Mouse (Mus musculus) forebrain, embryonic 14.5 days (tissue): ENCODE results near the gene Kif21b. TPM values are rescaled to one million over a fixed set of nuclear protein-coding genes. Genes with fewer than 3 reads are reported as not detected.

Experiments used
- ATAC-seq: fragments of 200-750 bp; cut with Nextera tagmentation; 2 replicates; pipeline ENCODE4 v1.8.0; 2017; ENCODE audit warnings: mild to moderate bottlenecking, moderate library complexity
- DNase-seq: peaks from one replicate; pipeline ENCODE4 v3.0.0-alpha.2; 2015; ENCODE audit warnings: low spot score
- H3K27ac ChIP-seq: fragments of 300-500 bp; sonication (generic); 2 replicates; pipeline ENCODE4 v1.5.1; 2014; ENCODE audit warnings: low read depth, mild to moderate bottlenecking, control low read depth, low read length, moderate library complexity
- H3K27me3 ChIP-seq: fragments of 300-500 bp; sonication (generic); replicated peaks from 2 replicates; pipeline ENCODE4 v1.6.1; 2014; ENCODE audit warnings: low read length, control low read depth, mixed read lengths; ENCODE audit not compliant: control insufficient read depth, insufficient read depth
- H3K36me3 ChIP-seq: fragments of 300-500 bp; sonication (generic); 2 replicates; pipeline ENCODE4 v1.6.1; 2014; ENCODE audit warnings: low read length, control low read depth; ENCODE audit not compliant: control insufficient read depth, insufficient read depth
- H3K4me1 ChIP-seq: fragments of 300-500 bp; sonication (generic); 2 replicates; pipeline ENCODE4 v1.6.1; 2014; ENCODE audit warnings: antibody characterized with exemption, low read length, control low read depth; ENCODE audit not compliant: control insufficient read depth, insufficient read depth
- H3K4me2 ChIP-seq: fragments of 300-500 bp; sonication (generic); 2 replicates; pipeline ENCODE4 v1.6.1; 2014; ENCODE audit warnings: mild to moderate bottlenecking, control low read depth, low read length
- H3K4me3 ChIP-seq: fragments of 300-500 bp; sonication (generic); 2 replicates; pipeline ENCODE4 v1.5.1; 2014; ENCODE audit warnings: low read depth, low read length, control low read depth
- H3K9ac ChIP-seq: fragments of 300-500 bp; sonication (generic); 2 replicates; pipeline ENCODE4 v1.6.1; 2014; ENCODE audit warnings: mild to moderate bottlenecking, low read length, control low read depth, moderate library complexity
- H3K9me3 ChIP-seq: fragments of 300-500 bp; sonication (generic); replicated peaks from 2 replicates; pipeline ENCODE4 v1.6.1; 2016; ENCODE audit warnings: low read length, control low read depth, mixed read lengths; ENCODE audit not compliant: control insufficient read depth
- WGBS: fragments of 180-500 bp; shearing (Covaris S2); extraction: QIAGEN DNeasy Blood & Tissue Kit; methylation state at CpG from one replicate; pipeline ENCODE4 v1.1.7; 2014; 5-methylcytosine and 5-hydroxymethylcytosine counted together
- polyA plus RNA-seq: library from polyadenylated mRNA; unstranded; fragments of >200 nt; fragmentation: Nextera tagmentation; extraction: Ambion mirVana; gene quantifications from 2 replicates; pipeline ENCODE4 v1.2.1, GENCODE M21; 2014

Kif21b gene
- polyA plus RNA-seq, 1 experiment from 2014 or later: 52.4 TPM

GRCm38 (mm10) chr1:136177085-136177484 is 45.9 kb downstream of the Kif21b start:
- no peak overlapping the region for H3K27ac ChIP-seq
- 75% methylated on average over 2 of the region's 2 CpGs for whole genome bisulfite sequencing
- H3K4me1 ChIP-seq: no peaks in the 10 kb centered on the region
- H3K9ac ChIP-seq: no peak overlapping the region
- no peak overlapping the region for H3K4me2 ChIP-seq
- DNase-seq (no peak), ATAC-seq (no peak)
- H3K27me3 ChIP-seq: no peaks in the 10 kb centered on the region
- no peaks in the 10 kb centered on the region for H3K9me3 ChIP-seq
- no peak overlapping the region for H3K4me3 ChIP-seq
- peaks cover 62% of the 10 kb centered on the region for H3K36me3 ChIP-seq

GRCm38 (mm10) chr1:136178741-136179140 is 47.6 kb downstream of the Kif21b start:
- H3K36me3 ChIP-seq: peaks cover 45% of the 10 kb centered on the region
- 83% methylated on average over 6 of the region's 6 CpGs for WGBS
- no peak overlapping the region for H3K4me3 ChIP-seq
- no peaks in the 10 kb centered on the region for H3K9me3 ChIP-seq
- no peak overlapping the region for H3K9ac ChIP-seq
- H3K4me1 ChIP-seq: no peaks in the 10 kb centered on the region
- ATAC-seq (no peak), DNase-seq (no peak)
- no peak overlapping the region for H3K4me2 ChIP-seq
- no peak overlapping the region for H3K27ac ChIP-seq
- no peaks in the 10 kb centered on the region for H3K27me3 ChIP-seq

- WGBS: 67% methylated on average over 2 of the region's 2 CpGs
- peak; percentile 38; the same call in 1 of the 2 replicates for ATAC-seq
- peak; percentile 37 for DNase-seq
Observed at GRCm38 (mm10) chr1:136179511-136180001, 48.4 kb downstream of the Kif21b start.

GRCm38 (mm10) chr1:136190033-136190432 is 58.8 kb downstream of the Kif21b start:
- Histone ChIP-seq H3K27me3 (no peaks in the 10 kb centered on the region), H3K4me1 (no peaks in the 10 kb centered on the region), H3K36me3 (no peaks in the 10 kb centered on the region), H3K4me2 (no peak overlapping the region), H3K4me3 (no peak overlapping the region), H3K9me3 (no peaks in the 10 kb centered on the region), H3K9ac (no peak overlapping the region), H3K27ac (no peak overlapping the region)
- ATAC-seq (no peak), DNase-seq (no peak)
- 89% methylated on average over 5 of the region's 5 CpGs for WGBS

More at GRCm38 (mm10) chr1:136179511-136180001, 48.4 kb downstream of the Kif21b start:
- no peak overlapping the region for H3K4me2 ChIP-seq
- H3K36me3 ChIP-seq: peaks cover 37% of the 10 kb centered on the region
- H3K27ac ChIP-seq: peak overlapping the region; percentile 9; the same call in 1 of the 2 replicates
- no peaks in the 10 kb centered on the region for H3K9me3 ChIP-seq
- H3K9ac ChIP-seq: no peak overlapping the region
- H3K27me3 ChIP-seq: no peaks in the 10 kb centered on the region
- H3K4me1 ChIP-seq: no peaks in the 10 kb centered on the region
- H3K4me3 ChIP-seq: no peak overlapping the region

- DNase-seq: peak; percentile 64
- Histone ChIP-seq H3K9ac (no peak within 1 kb of the TSS), H3K36me3 (peaks cover 41% of the 10 kb centered on the region), H3K27ac (no peak within 1 kb of the TSS), H3K4me1 (no peaks in the 10 kb centered on the region), H3K27me3 (no peaks in the 10 kb centered on the region), H3K4me2 (no peak within 1 kb of the TSS), H3K4me3 (no peak within 1 kb of the TSS), H3K9me3 (no peaks in the 10 kb centered on the region)
- ATAC-seq: peak; percentile 50
- 44% methylated on average over 3 of the region's 3 CpGs for WGBS
Observed at GRCm38 (mm10) chr1:136212803-136213202, 81.6 kb downstream of the Kif21b start, which contains the start of gene Mroh3. Gene Mroh3 (minus strand): TSS chr1:136212828.

GRCm38 (mm10) chr1:136214304-136214703 is 83.1 kb downstream of the Kif21b start:
- Histone ChIP-seq H3K9ac (no peak overlapping the region), H3K4me1 (no peaks in the 10 kb centered on the region), H3K27me3 (no peaks in the 10 kb centered on the region), H3K9me3 (no peaks in the 10 kb centered on the region), H3K27ac (no peak overlapping the region), H3K4me2 (no peak overlapping the region), H3K36me3 (peaks cover 55% of the 10 kb centered on the region), H3K4me3 (no peak overlapping the region)
- ATAC-seq (no peak), DNase-seq (no peak)
- 84% methylated on average over 15 of the region's 15 CpGs for WGBS

GRCm38 (mm10) chr1:136220037-136220871 is 89.1 kb downstream of the Kif21b start:
- 85% methylated on average over 10 of the region's 10 CpGs for whole genome bisulfite sequencing
- H3K9me3 ChIP-seq: no peaks in the 10 kb centered on the region
- DNase-seq (no peak), ATAC-seq (no peak)
- H3K9ac ChIP-seq: no peak overlapping the region
- H3K4me2 ChIP-seq: no peak overlapping the region
- no peak overlapping the region for H3K4me3 ChIP-seq
- no peaks in the 10 kb centered on the region for H3K4me1 ChIP-seq
- H3K36me3 ChIP-seq: peaks cover 75% of the 10 kb centered on the region
- no peaks in the 10 kb centered on the region for H3K27me3 ChIP-seq
- H3K27ac ChIP-seq: no peak overlapping the region

GRCm38 (mm10) chr1:136222386-136222785 is 91.2 kb downstream of the Kif21b start:
- no peaks in the 10 kb centered on the region for H3K9me3 ChIP-seq
- H3K4me2 ChIP-seq: no peak overlapping the region
- no peak overlapping the region for H3K9ac ChIP-seq
- no peaks in the 10 kb centered on the region for H3K27me3 ChIP-seq
- H3K4me1 ChIP-seq: no peaks in the 10 kb centered on the region
- H3K4me3 ChIP-seq: no peak overlapping the region
- no peak overlapping the region for H3K27ac ChIP-seq
- 91% methylated on average over 10 of the region's 10 CpGs for WGBS
- no peak for DNase-seq
- H3K36me3 ChIP-seq: peaks cover 71% of the 10 kb centered on the region
- ATAC-seq: no peak

GRCm38 (mm10) chr1:136223758-136224342 is 92.7 kb downstream of the Kif21b start:
- Histone ChIP-seq H3K27me3 (no peaks in the 10 kb centered on the region), H3K9ac (no peak overlapping the region), H3K36me3 (peaks cover 58% of the 10 kb centered on the region), H3K4me3 (no peak overlapping the region), H3K9me3 (no peaks in the 10 kb centered on the region), H3K27ac (no peak overlapping the region), H3K4me1 (peaks cover 10% of the 10 kb centered on the region), H3K4me2 (no peak overlapping the region)
- 94% methylated on average over 10 of the region's 10 CpGs for WGBS
- ATAC-seq (no peak), DNase-seq (no peak)
